ENCODE assay signal across 12 mouse cellular contexts in genomic region chr3:86635940-86636339, GRCm38 (mm10).
A peak's percentile ranks its signal among the peaks of the same experiment; 100 is the strongest.
DNase-seq lines count a peak whose midpoint lies in the region; ATAC-seq lines count a peak whose summit lies in the region.
"Had no signal": no experiment of that assay in that cellular context is flagged by ENCODE, and none has a peak within 500 bp of the region (broad histone marks: within the 10 kb centered on the region; RNA-seq: fewer than 3 reads in every experiment).

No protein-coding gene starts in this region.

- H3K27me3 ChIP-seq in heart, embryonic 13.5 days (replicated peaks), result no peaks in the 10 kb centered on the region
- H3K27me3 ChIP-seq in forebrain, embryonic 10.5 days (ENCODE audit: poor library complexity, severe bottlenecking), result no peaks in the 10 kb centered on the region
- H3K27me3 ChIP-seq: kidney, embryonic 15.5 days; limb, embryonic 13.5 days had no signal

- H3K9ac ChIP-seq in heart, embryonic 13.5 days, result 0 out of 2 replicates have a peak overlapping the region, but pooled peaks have one; percentile 4
- H3K9ac ChIP-seq: kidney, embryonic 15.5 days; limb, embryonic 13.5 days had no signal

- H3K27ac ChIP-seq in heart, embryonic 13.5 days (replicated peaks), result peak overlapping the region; percentile 54
- H3K27ac ChIP-seq in forebrain, embryonic 10.5 days, result no peak overlapping the region
- H3K27ac ChIP-seq: kidney, embryonic 15.5 days; limb, embryonic 13.5 days had no signal

- no peaks in the 10 kb centered on the region for H3K36me3 ChIP-seq in heart, embryonic 13.5 days
- H3K36me3 ChIP-seq in forebrain, embryonic 10.5 days (replicated peaks), result no peaks in the 10 kb centered on the region
- H3K36me3 ChIP-seq: kidney, embryonic 15.5 days; limb, embryonic 13.5 days had no signal

- peaks cover 14% of the 10 kb centered on the region for H3K4me1 ChIP-seq in heart, embryonic 13.5 days
- no peaks in the 10 kb centered on the region for H3K4me1 ChIP-seq in forebrain, embryonic 10.5 days
- H3K4me1 ChIP-seq: kidney, embryonic 15.5 days; limb, embryonic 13.5 days had no signal

- WGBS in heart, embryonic 13.5 days, result 30% methylated on average over 1 of the region's 1 CpGs
- WGBS in forebrain, embryonic 10.5 days, result 68% methylated on average over 1 of the region's 1 CpGs

- ATAC-seq in heart, embryonic 13.5 days (ENCODE audit: extremely low read depth, insufficient number of reproducible peaks, low FRiP score, low TSS enrichment), result no peak
- ATAC-seq: midbrain, embryonic 16.5 days had no signal

- H3K4me2 ChIP-seq in heart, embryonic 13.5 days, result peak overlapping the region; percentile 54
- H3K4me2 ChIP-seq: kidney, embryonic 15.5 days; limb, embryonic 13.5 days had no signal

- 0 out of 2 replicates have a peak overlapping the region, but pooled peaks have one; percentile 25 for H3K4me3 ChIP-seq in heart, embryonic 13.5 days
- no peak overlapping the region for H3K4me3 ChIP-seq in forebrain, embryonic 10.5 days
- H3K4me3 ChIP-seq: kidney, embryonic 15.5 days; limb, embryonic 13.5 days had no signal

- intact Hi-C loops in gastrocnemius, postnatal 36 days (cut with DNase I), result no loop called here

- DNase-seq in gastrocnemius, postnatal 10 days, result peak; percentile 5
- DNase-seq in gastrocnemius, postnatal 36 days, result no peak
- DNase-seq in thymus, postnatal 0 days (ENCODE audit: low spot score), result peak; percentile 4
- no peak for DNase-seq in thymus, postnatal 25 days
- no peak for DNase-seq in kidney, postnatal 4 days
- no peak for DNase-seq in forebrain, embryonic 10.5 days (ENCODE audit: extremely low spot score, low spot score)
- DNase-seq in kidney, adult 18-20 months, result no peak
- DNase-seq: right cerebral cortex, adult 18-20 months had no signal

- no peaks in the 10 kb centered on the region for H3K9me3 ChIP-seq in heart, embryonic 13.5 days
- no peaks in the 10 kb centered on the region for H3K9me3 ChIP-seq in forebrain, embryonic 10.5 days
- H3K9me3 ChIP-seq: kidney, embryonic 15.5 days; limb, embryonic 13.5 days had no signal

Comparison
In these comparisons a context has a peak if more than half of its experiments do, and no peak if none do; other contexts are left out.
1. DNase-seq: peak in gastrocnemius, postnatal 10 days (single experiment) and thymus, postnatal 0 days (single experiment); none in gastrocnemius, postnatal 36 days (0 of 2), thymus, postnatal 25 days (single experiment), kidney, postnatal 4 days (0 of 2), forebrain, embryonic 10.5 days (single experiment) and kidney, adult 18-20 months (single experiment).